Mouse (Mus musculus): ENCODE data around the gene Ndufaf3.

- TF ChIP-seq CTCF (conservative IDR thresholded peaks at IDR 0.05; ENCODE audit: insufficient read depth, insufficient read length, low read depth, low read length): no peak
- TF ChIP-seq POLR2A (IDR thresholded peaks at IDR 0.05; ENCODE audit: low read depth, low read length): no peak
Measured at GRCm38 (mm10) chr9:108531496-108531895, 35.7 kb downstream of the Ndufaf3 start.

All from kidney, adult 2 months (tissue).